Mouse (Mus musculus) layer of hippocampus, adult 9-11 months (tissue): ENCODE measurements around the gene Tent5b.

Experiments used
- DNase-seq: peaks from one replicate; pipeline ENCODE4 v3.0.0; 2022

Tent5b gene

GRCm38 (mm10) chr4:133479458-133480184 is at the start of gene Tent5b:
Gene Tent5b (plus strand): TSS chr4:133480132.
- peak; percentile 99 for DNase-seq

GRCm38 (mm10) chr4:133431508-133431907 is 48.4 kb upstream of the Tent5b start:
- DNase-seq: no peak

GRCm38 (mm10) chr4:133432560-133433171 is 47.3 kb upstream of the Tent5b start:
- DNase-seq: peak; percentile 81

GRCm38 (mm10) chr4:133435921-133436320 is 44.0 kb upstream of the Tent5b start:
- no peak for DNase-seq

- DNase-seq: peak; percentile 52
Measured at GRCm38 (mm10) chr4:133439460-133440376, 40.2 kb upstream of the Tent5b start.

GRCm38 (mm10) chr4:133440377-133440795 is 39.5 kb upstream of the Tent5b start:
- DNase-seq: no peak

GRCm38 (mm10) chr4:133442194-133442593 is 37.7 kb upstream of the Tent5b start:
- DNase-seq: no peak

- no peak for DNase-seq
Measured at GRCm38 (mm10) chr4:133443085-133443484, 36.8 kb upstream of the Tent5b start.

DNA sequence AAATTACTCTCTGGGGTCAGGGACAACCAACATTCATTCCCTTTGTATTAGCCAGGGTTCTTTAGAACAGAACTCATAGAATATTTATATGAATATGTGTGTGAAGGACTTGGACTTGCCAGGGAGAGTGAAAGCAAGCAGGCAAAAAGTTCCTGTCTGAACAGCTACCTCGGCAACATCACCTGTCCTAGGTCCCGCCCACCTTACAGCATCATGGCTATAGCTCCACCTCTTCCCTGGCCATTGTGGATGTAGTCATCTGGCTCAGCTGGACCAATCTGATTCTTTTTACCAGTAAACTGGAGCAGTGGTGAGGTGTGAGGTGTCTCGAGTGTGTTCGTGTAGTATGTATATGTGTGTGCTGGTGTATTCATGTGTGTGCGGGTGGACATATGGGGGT is 34.2 kb upstream of the Tent5b start:
- DNase-seq: no peak

- no peak for DNase-seq
Measured at GRCm38 (mm10) chr4:133447366-133447765, 32.6 kb upstream of the Tent5b start.

DNA sequence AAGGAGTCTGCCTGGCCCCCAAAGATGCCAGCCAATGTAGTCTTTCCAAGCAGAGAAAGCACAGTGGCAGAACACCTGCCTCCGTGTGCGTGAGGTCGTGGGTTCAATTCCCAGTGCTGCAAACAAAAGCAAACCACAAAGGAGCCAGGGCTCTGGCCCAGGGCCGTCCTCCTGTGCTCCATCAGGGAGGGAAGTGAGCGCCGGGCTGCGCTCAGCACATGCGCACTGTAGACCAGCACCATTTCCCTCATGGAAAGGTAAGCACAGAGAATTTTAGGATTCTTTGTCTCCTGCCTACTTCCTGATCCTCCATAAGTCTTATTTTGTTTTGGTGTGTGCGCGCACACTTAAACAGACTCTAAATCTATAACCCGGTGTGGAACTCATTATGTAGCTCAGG is 32.0 kb upstream of the Tent5b start:
- no peak for DNase-seq

- DNase-seq: no peak
Measured at GRCm38 (mm10) chr4:133448708-133449388, 31.1 kb upstream of the Tent5b start.

- no peak for DNase-seq
Measured at GRCm38 (mm10) chr4:133449726-133450125, 30.2 kb upstream of the Tent5b start.

DNA sequence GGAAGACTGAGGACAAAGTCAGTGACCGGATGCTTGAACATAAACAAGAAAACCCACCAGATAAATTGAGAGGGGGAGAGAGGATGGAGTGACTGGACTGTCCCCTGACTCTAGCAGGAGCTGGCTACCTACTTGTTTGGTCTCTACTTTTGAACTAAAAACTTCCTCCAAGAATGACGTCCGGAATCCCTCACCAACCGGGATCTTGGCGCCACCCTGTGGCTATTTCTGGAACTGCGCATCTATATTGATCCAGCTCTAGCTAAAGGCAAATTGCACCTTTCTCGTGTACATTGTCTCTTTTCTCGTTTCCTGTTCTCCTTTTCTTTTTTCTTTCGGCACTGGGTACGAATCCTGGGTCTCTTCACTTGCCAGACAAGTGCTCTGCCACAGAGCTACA is 28.4 kb upstream of the Tent5b start:
- peak; percentile 49 for DNase-seq

GRCm38 (mm10) chr4:133452433-133452832 is 27.5 kb upstream of the Tent5b start:
- no peak for DNase-seq

GRCm38 (mm10) chr4:133458044-133458443 is 21.9 kb upstream of the Tent5b start:
- DNase-seq: no peak

GRCm38 (mm10) chr4:133460006-133460405 is 19.9 kb upstream of the Tent5b start:
- DNase-seq: no peak

DNA sequence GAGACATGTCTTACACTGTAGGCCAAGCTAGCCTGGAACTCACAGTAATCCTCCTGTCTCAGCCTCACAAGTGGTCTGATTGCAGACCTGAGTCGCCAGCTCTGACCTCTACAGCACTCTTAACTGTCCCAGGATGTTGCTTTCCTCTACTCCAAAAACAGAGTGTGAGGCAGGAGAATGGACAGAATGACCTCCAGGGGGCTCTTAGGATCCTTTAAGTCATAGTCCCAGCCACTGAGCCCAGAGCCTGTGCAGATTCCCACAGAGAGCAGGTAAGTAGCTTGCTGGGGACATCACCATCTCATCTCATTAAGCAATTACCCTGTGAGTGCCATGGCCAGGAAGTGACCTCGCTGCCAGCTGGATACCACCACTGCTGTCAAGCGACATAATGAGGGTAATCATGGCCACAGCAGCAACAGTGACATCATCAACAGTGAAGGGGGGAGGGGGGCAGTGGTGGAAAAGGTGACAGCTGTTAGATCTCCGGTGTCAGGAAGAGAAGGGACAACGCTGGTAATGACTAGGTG is 19.1 kb upstream of the Tent5b start:
- no peak for DNase-seq

- DNase-seq: no peak
Measured at GRCm38 (mm10) chr4:133461362-133461761, 18.6 kb upstream of the Tent5b start.

DNA sequence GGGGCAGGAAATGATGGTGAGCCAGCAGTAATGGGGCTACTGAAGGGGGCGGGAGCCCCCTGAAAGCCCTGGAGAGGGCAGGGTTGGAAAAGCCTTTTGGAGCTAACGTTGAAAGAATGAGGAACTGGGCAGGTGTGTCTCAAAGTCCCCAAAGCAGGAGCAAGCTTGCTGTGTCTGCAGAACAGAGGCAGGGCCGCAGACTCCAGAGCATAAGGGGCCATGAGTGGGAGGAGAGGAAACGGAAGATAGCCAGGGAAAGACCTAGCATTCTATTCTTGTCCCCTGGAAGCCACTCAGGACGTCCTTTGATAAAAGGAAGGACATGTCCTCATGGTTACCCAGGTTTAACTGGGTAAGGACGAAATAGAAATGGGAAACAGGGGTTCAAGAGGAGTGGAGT is 16.7 kb upstream of the Tent5b start:
- peak; percentile 61 for DNase-seq

DNA sequence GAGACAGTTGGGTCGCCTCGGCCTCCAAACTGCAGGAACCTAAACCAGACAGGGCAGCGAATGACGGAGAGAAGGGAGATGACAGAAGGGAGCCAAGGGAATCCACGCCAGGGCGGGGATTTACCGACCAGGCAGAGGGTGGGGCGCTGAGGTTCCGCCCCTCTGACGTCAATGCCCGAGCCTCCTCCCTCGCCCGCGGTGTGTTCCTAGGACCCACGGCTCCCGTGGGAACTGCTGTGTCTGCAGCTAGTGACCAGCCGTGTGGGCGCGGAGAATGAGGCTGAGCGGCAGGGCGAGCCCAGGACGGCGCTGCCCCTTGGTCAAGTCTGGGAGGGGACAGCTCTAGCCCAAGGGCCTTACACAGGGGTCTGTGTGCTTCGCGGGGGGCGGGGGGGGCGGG is 11.9 kb upstream of the Tent5b start:
- DNase-seq: peak; percentile 79

GRCm38 (mm10) chr4:133469122-133469521 is 10.8 kb upstream of the Tent5b start:
- no peak for DNase-seq
